9 mouse cellular contexts compared by ENCODE assay signal in the genomic region with DNA sequence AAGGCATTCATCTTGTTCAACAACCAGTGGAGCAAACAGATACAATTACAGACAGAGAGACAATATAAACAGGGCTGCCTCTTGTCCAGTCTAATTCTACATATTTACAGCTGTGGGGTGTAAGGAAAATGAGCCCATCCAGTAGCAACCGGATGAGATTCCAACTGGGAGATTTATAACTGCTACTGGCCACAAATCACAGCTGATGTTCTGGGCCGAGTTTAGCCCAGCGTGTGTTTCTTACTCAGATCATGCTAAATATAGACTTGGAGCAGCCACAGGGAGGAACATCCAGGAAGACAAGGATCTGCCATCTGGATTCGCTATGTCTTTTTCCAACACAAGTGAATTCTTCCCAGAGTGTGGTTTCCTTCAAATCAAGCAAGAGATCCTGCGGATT. TPM values are rescaled to one million over a fixed set of nuclear protein-coding genes. Genes with fewer than 3 reads are reported as not detected.
DNase-seq lines count a peak whose midpoint lies in the region; ATAC-seq lines count a peak whose summit lies in the region.
"Had no signal": no experiment of that assay in that cellular context is flagged by ENCODE, and none has a peak within 500 bp of the region (broad histone marks: within the 10 kb centered on the region; RNA-seq: fewer than 3 reads in every experiment).

No protein-coding gene starts in this region.

- H3K36me3 ChIP-seq in embryonic facial prominence, embryonic 13.5 days: no peaks in the 10 kb centered on the region
- H3K36me3 ChIP-seq in embryonic facial prominence, embryonic 10.5 days (replicated peaks): no peaks in the 10 kb centered on the region
- H3K36me3 ChIP-seq: limb, embryonic 13.5 days had no signal

- DNase-seq in embryonic facial prominence, embryonic 10.5 days (ENCODE audit: low spot score): no peak
- DNase-seq in MN1 (ENCODE audit: low spot score): peak; percentile 50
- DNase-seq in heart, postnatal 10 days: peak; percentile 37 to 44
- DNase-seq in left cerebral cortex, postnatal 36 days (ENCODE audit: low spot score in 2 of 2): peak; percentile 38 to 50
- no peak for DNase-seq in Muller cell, postnatal 12 days (ENCODE audit: inconsistent ontology term)
- no peak for DNase-seq in cerebellum, adult 8-10 months
- no peak for DNase-seq in spleen, postnatal 14 days (ENCODE audit: low spot score in 2 of 2)

- H3K27ac ChIP-seq in embryonic facial prominence, embryonic 13.5 days: peak overlapping the region; percentile 55; the same call in 1 of the 2 replicates
- no peak overlapping the region for H3K27ac ChIP-seq in embryonic facial prominence, embryonic 10.5 days (replicated peaks)
- H3K27ac ChIP-seq: limb, embryonic 13.5 days had no signal

- 44% methylated on average over 5 of the region's 5 CpGs for WGBS in embryonic facial prominence, embryonic 13.5 days
- WGBS in embryonic facial prominence, embryonic 10.5 days: 88% methylated on average over 5 of the region's 5 CpGs

- intact Hi-C loops in heart, postnatal 10 days (cut with DNase I): no loop called here
- intact Hi-C loops in left cerebral cortex, postnatal 36 days (cut with DNase I): loop anchor here (10.0 kb wide), 2 partner anchors 253 to 407 kb away; no protein-coding TSS in a partner anchor

- no peak overlapping the region for H3K4me2 ChIP-seq in embryonic facial prominence, embryonic 13.5 days
- H3K4me2 ChIP-seq: limb, embryonic 13.5 days had no signal

- no peak overlapping the region for H3K4me3 ChIP-seq in embryonic facial prominence, embryonic 13.5 days
- H3K4me3 ChIP-seq in embryonic facial prominence, embryonic 10.5 days: no peak overlapping the region
- H3K4me3 ChIP-seq: limb, embryonic 13.5 days had no signal

- no peaks in the 10 kb centered on the region for H3K27me3 ChIP-seq in embryonic facial prominence, embryonic 13.5 days
- peaks cover 12% of the 10 kb centered on the region; the same call in 1 of the 2 replicates for H3K27me3 ChIP-seq in embryonic facial prominence, embryonic 10.5 days (replicated peaks; ENCODE audit: low read depth, poor library complexity, severe bottlenecking)
- H3K27me3 ChIP-seq: limb, embryonic 13.5 days had no signal

- no peak for ATAC-seq in embryonic facial prominence, embryonic 13.5 days (ENCODE audit: insufficient number of reproducible peaks, insufficient read depth, low FRiP score, low TSS enrichment, low read depth)

- H3K9ac ChIP-seq in embryonic facial prominence, embryonic 13.5 days: no peak overlapping the region
- H3K9ac ChIP-seq: limb, embryonic 13.5 days had no signal

- H3K9me3 ChIP-seq in embryonic facial prominence, embryonic 13.5 days: no peaks in the 10 kb centered on the region
- H3K9me3 ChIP-seq in embryonic facial prominence, embryonic 10.5 days: peaks cover 5% of the 10 kb centered on the region; the same call in 1 of the 2 replicates

- peaks cover 7% of the 10 kb centered on the region; the same call in 1 of the 2 replicates for H3K4me1 ChIP-seq in embryonic facial prominence, embryonic 13.5 days
- no peaks in the 10 kb centered on the region for H3K4me1 ChIP-seq in embryonic facial prominence, embryonic 10.5 days

RNA-seq across cellular contexts. Expression of gene Nxnl2, which starts 27.4 kb away (rescaled TPM):
- polyA plus RNA-seq in embryonic facial prominence, embryonic 13.5 days (2015; fragmentation: Nextera tagmentation; extraction: Ambion mirVana): 5.8 and 6.0 TPM in 2 replicates
- polyA plus RNA-seq in embryonic facial prominence, embryonic 10.5 days (2016; fragmentation: Nextera tagmentation; extraction: Ambion mirVana): 0.33 and 0.67 TPM in 2 replicates
- 1 to 10 TPM; 1.3 to 3.3 TPM for total RNA-seq in heart, postnatal 10 days (2021)
- under 1 TPM; 0.37 to 0.93 TPM for total RNA-seq in left cerebral cortex, postnatal 36 days (2021)

Comparison
In these comparisons a context has a peak if more than half of its experiments do, and no peak if none do; other contexts are left out.
1. DNase-seq: peak in MN1 (single experiment), heart, postnatal 10 days (2 of 2) and left cerebral cortex, postnatal 36 days (2 of 2); none in embryonic facial prominence, embryonic 10.5 days (single experiment), Muller cell, postnatal 12 days (single experiment), cerebellum, adult 8-10 months (single experiment) and spleen, postnatal 14 days (0 of 2).